Mouse (Mus musculus): ENCODE measurements around the gene Sema5b. TPM values are rescaled to one million over a fixed set of nuclear protein-coding genes. Genes with fewer than 3 reads are reported as not detected.

Sema5b gene
- polyA plus RNA-seq, 1 experiment from 2014 or later = 1.8 TPM

GRCm38 (mm10) chr16:35519245-35519644 is 21.7 kb upstream of the Sema5b start:
- no peaks in the 10 kb centered on the region for H3K36me3 ChIP-seq
- H3K9me3 ChIP-seq (replicated peaks) = no peaks in the 10 kb centered on the region
- H3K4me1 ChIP-seq (replicated peaks) = peaks cover 12% of the 10 kb centered on the region
- 75% methylated on average over 7 of the region's 7 CpGs for WGBS
- H3K4me2 ChIP-seq = no peak overlapping the region
- H3K9ac ChIP-seq = no peak overlapping the region
- H3K27me3 ChIP-seq = no peaks in the 10 kb centered on the region
- H3K27ac ChIP-seq = no peak overlapping the region
- no peak overlapping the region for H3K4me3 ChIP-seq
- no peak for ATAC-seq (replicated peaks; ENCODE audit: insufficient number of reproducible peaks, insufficient read depth, low FRiP score, low read depth)

DNA sequence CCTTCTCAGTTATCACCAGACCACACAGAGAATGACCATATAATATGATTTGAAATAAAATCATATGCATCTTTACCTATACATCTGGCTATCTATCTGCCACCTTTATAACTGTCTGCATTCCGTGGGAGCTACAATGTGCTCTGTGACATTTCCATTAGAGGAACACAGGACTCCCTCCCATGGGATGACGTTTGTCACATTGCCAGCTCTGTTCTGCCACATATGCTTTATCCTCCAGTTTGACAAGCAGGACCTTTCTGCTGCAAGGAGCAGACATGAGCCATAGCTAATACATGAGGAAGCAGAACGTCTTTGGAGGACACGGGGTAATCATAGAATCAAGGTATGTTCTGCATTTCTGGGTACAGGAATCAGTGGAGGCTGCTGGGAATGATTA is 16.7 kb upstream of the Sema5b start:
- H3K36me3 ChIP-seq = no peaks in the 10 kb centered on the region

GRCm38 (mm10) chr16:35534630-35535029 is 6.3 kb upstream of the Sema5b start:
- Histone ChIP-seq H3K27me3 (peaks cover 58% of the 10 kb centered on the region), H3K36me3 (no peaks in the 10 kb centered on the region), H3K9me3 (replicated peaks) (no peaks in the 10 kb centered on the region), H3K4me3 (no peak overlapping the region), H3K4me2 (no peak overlapping the region), H3K4me1 (replicated peaks) (no peaks in the 10 kb centered on the region), H3K27ac (no peak overlapping the region), H3K9ac (no peak overlapping the region)
- ATAC-seq (replicated peaks; ENCODE audit: insufficient number of reproducible peaks, insufficient read depth, low FRiP score, low read depth) = no peak
- 51% methylated on average over 3 of the region's 3 CpGs for WGBS

More for the DNA sequence above, 16.7 kb upstream of the Sema5b start:
- ATAC-seq (replicated peaks; ENCODE audit: insufficient number of reproducible peaks, insufficient read depth, low FRiP score, low read depth) = no peak
- Histone ChIP-seq H3K27ac (no peak overlapping the region), H3K4me2 (no peak overlapping the region), H3K27me3 (0 out of 2 replicates have a peak, but pooled peaks cover 4% of the 10 kb centered on the region), H3K9ac (no peak overlapping the region), H3K9me3 (replicated peaks) (no peaks in the 10 kb centered on the region), H3K4me3 (no peak overlapping the region), H3K4me1 (replicated peaks) (no peaks in the 10 kb centered on the region)
- WGBS = 58% methylated on average over 4 of the region's 4 CpGs

DNA sequence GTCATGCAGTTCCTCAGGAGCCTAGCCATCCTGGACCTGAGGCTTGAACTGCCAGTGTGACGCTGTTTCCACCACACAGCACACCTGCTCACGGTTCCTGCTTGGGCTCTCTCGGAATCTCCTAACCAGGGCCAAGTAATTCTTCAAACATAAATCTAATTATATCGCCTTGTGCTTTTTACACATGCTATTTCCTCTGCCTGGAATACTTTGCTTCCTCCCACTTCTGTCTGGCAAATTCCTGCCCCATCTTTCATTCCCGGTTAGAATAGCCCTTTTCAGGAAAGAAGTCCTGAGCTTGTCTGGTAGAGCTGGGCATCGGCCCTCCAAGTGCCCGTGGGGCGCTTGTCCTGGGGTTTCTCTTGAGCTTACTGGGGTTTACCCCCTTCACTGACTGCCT is 3.3 kb upstream of the Sema5b start:
- Histone ChIP-seq H3K4me2 (no peak overlapping the region), H3K9me3 (replicated peaks) (no peaks in the 10 kb centered on the region), H3K27me3 (peaks cover 75% of the 10 kb centered on the region), H3K27ac (no peak overlapping the region), H3K36me3 (no peaks in the 10 kb centered on the region), H3K4me1 (replicated peaks) (peaks cover 27% of the 10 kb centered on the region), H3K9ac (no peak overlapping the region), H3K4me3 (no peak overlapping the region)
- ATAC-seq (replicated peaks; ENCODE audit: insufficient number of reproducible peaks, insufficient read depth, low FRiP score, low read depth) = no peak
- 59% methylated on average over 8 of the region's 8 CpGs for WGBS

- H3K4me1 ChIP-seq (replicated peaks) = peaks cover 29% of the 10 kb centered on the region
- no peak overlapping the region for H3K9ac ChIP-seq
- H3K9me3 ChIP-seq (replicated peaks) = no peaks in the 10 kb centered on the region
- H3K36me3 ChIP-seq = no peaks in the 10 kb centered on the region
- no peak overlapping the region for H3K4me2 ChIP-seq
- WGBS = 44% methylated on average over 10 of the region's 10 CpGs
- no peak overlapping the region for H3K4me3 ChIP-seq
- peaks cover 78% of the 10 kb centered on the region for H3K27me3 ChIP-seq
- ATAC-seq (replicated peaks; ENCODE audit: insufficient number of reproducible peaks, insufficient read depth, low FRiP score, low read depth) = no peak
- H3K27ac ChIP-seq = no peak overlapping the region
Observed at GRCm38 (mm10) chr16:35539041-35539440, 1.9 kb upstream of the Sema5b start.

DNA sequence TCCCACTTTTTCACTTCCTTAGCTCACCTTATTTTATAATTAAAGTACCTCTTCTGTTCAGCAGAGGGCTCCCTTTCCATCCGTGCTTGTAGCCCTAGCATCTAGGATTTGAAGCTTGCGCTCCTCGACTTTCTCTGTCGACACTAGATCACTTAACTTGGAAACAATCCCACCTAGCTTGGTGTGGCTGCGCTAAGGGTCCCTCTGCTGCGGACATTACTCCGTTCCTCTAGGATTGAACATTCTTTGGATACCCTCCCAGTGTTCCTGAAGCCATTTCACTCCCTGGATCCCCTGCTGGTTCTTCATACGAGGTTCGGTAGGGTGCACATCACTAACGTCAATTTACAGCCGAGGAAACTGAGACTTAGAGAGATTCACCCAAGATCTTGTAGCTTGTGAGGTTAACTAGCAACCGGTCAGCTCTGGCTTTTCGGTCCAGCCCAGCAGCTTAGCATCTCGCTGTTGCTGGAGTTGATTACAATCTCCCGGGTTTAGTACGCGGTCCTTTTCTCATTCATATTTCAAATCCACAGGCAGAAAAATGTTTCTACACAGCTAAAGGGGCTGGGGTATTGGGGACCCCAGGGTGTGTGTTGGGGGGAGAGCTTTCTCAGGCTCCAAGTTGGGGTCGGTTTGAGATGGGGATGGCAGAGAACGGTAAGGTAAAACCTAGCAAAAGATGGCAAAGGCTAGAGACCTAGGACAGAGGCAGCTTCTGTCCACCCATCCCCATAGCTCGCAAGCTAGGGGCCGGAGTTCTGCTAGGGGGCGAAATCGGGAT is 420 bp upstream of the Sema5b start:
- Histone ChIP-seq H3K27ac (no peak overlapping the region), H3K36me3 (no peaks in the 10 kb centered on the region), H3K4me3 (peak overlapping the region; percentile 68), H3K9me3 (replicated peaks) (no peaks in the 10 kb centered on the region), H3K4me2 (peak overlapping the region; percentile 95), H3K27me3 (peaks cover 82% of the 10 kb centered on the region), H3K9ac (peak overlapping the region; percentile 60), H3K4me1 (replicated peaks) (peaks cover 29% of the 10 kb centered on the region)
- no peak for ATAC-seq (replicated peaks; ENCODE audit: insufficient number of reproducible peaks, insufficient read depth, low FRiP score, low read depth)
- WGBS = 1% methylated on average over 23 of the region's 23 CpGs

DNA sequence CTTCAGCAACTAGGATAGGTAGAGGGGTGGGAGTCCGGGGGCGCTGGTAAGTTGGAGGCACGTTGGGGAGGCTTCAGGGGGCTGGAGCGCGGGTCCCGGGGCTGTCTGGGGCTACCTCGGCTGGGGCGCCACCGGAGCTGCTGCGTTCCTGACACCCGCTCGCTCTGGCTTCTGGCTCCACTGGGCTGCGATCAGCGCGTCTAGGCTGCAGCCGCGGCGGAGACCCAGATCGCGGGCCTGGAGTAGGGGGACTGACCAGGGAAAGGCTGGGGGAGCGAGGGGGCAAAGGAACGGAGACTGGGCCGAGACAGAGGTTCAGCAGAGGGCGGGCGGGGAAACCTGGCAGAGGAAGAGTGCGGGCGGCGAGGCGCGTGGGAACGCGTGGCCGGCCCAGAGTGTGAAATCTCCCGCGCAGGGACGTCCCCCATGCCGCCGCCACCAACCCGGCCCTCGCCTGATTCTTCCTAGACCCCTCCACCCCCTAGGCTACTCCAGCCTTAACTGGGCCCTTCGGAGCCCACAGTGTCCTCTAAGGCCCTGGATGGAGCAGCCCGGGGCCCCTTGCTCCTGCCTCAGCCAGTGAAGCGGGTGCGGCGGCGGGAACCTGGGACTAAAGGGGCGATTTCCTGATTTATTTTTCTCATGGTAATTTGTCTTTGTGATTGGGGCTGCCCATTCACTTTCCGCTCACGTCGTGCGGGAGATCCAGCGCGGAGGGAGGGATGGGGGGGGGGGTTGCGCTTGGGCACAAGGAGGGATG is 896 bp downstream of the Sema5b start:
- H3K4me1 ChIP-seq (replicated peaks) = peaks cover 29% of the 10 kb centered on the region
- no peaks in the 10 kb centered on the region for H3K9me3 ChIP-seq (replicated peaks)
- no peak overlapping the region for H3K27ac ChIP-seq
- no peaks in the 10 kb centered on the region for H3K36me3 ChIP-seq
- H3K4me2 ChIP-seq = peak overlapping the region; percentile 95
- H3K27me3 ChIP-seq = peaks cover 79% of the 10 kb centered on the region
- H3K9ac ChIP-seq = peak overlapping the region; percentile 60
- H3K4me3 ChIP-seq = peak overlapping the region; percentile 68
- WGBS = under 1% methylated on average over 53 of the region's 54 CpGs
- ATAC-seq (replicated peaks; ENCODE audit: insufficient number of reproducible peaks, insufficient read depth, low FRiP score, low read depth) = 0 out of 2 replicates have a peak, but pooled peaks have one; percentile 8

GRCm38 (mm10) chr16:35542421-35542780 is 1.5 kb downstream of the Sema5b start:
- H3K27ac ChIP-seq = no peak overlapping the region
- H3K4me3 ChIP-seq = peak overlapping the region; percentile 68
- ATAC-seq (replicated peaks; ENCODE audit: insufficient number of reproducible peaks, insufficient read depth, low FRiP score, low read depth) = no peak
- peaks cover 74% of the 10 kb centered on the region for H3K27me3 ChIP-seq
- peak overlapping the region; percentile 60; the same call in 1 of the 2 replicates for H3K9ac ChIP-seq
- H3K9me3 ChIP-seq (replicated peaks) = no peaks in the 10 kb centered on the region
- H3K4me2 ChIP-seq = peak overlapping the region; percentile 95
- WGBS = 3% methylated on average over 27 of the region's 27 CpGs
- H3K36me3 ChIP-seq = no peaks in the 10 kb centered on the region
- peaks cover 31% of the 10 kb centered on the region for H3K4me1 ChIP-seq (replicated peaks)

DNA sequence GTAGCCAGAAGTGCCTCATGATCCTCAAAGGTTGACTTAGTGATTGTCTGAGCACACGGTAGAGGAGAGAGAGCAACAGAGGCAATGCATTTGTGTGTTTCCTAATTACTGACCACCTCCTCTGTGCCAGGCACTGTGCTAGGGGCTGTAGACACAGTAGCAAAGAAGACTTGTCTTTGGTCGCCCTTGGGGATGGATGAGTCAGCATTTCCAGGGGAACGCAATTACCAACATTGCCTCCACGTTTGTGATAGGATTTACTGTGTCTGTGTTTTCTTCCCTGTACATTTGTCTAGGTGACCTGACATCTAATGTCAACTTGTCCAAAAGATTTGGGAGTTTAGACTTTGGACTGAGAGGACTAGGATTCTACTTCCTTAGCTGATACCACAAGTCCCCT is 4.8 kb downstream of the Sema5b start:
- H3K9ac ChIP-seq = no peak overlapping the region
- peaks cover 23% of the 10 kb centered on the region for H3K4me1 ChIP-seq (replicated peaks)
- WGBS = 70% methylated on average over 4 of the region's 4 CpGs
- H3K27me3 ChIP-seq = peaks cover 45% of the 10 kb centered on the region
- ATAC-seq (replicated peaks; ENCODE audit: insufficient number of reproducible peaks, insufficient read depth, low FRiP score, low read depth) = no peak
- H3K4me2 ChIP-seq = no peak overlapping the region
- H3K27ac ChIP-seq = no peak overlapping the region
- H3K4me3 ChIP-seq = no peak overlapping the region
- no peaks in the 10 kb centered on the region for H3K9me3 ChIP-seq (replicated peaks)
- H3K36me3 ChIP-seq = no peaks in the 10 kb centered on the region

GRCm38 (mm10) chr16:35547966-35548365 is 7.0 kb downstream of the Sema5b start:
- Histone ChIP-seq H3K4me2 (no peak overlapping the region), H3K27me3 (peaks cover 23% of the 10 kb centered on the region), H3K9me3 (replicated peaks) (no peaks in the 10 kb centered on the region), H3K4me3 (no peak overlapping the region), H3K36me3 (no peaks in the 10 kb centered on the region), H3K27ac (no peak overlapping the region), H3K9ac (no peak overlapping the region), H3K4me1 (replicated peaks) (peaks cover 2% of the 10 kb centered on the region; the same call in 1 of the 2 replicates)
- ATAC-seq (replicated peaks; ENCODE audit: insufficient number of reproducible peaks, insufficient read depth, low FRiP score, low read depth) = no peak

DNA sequence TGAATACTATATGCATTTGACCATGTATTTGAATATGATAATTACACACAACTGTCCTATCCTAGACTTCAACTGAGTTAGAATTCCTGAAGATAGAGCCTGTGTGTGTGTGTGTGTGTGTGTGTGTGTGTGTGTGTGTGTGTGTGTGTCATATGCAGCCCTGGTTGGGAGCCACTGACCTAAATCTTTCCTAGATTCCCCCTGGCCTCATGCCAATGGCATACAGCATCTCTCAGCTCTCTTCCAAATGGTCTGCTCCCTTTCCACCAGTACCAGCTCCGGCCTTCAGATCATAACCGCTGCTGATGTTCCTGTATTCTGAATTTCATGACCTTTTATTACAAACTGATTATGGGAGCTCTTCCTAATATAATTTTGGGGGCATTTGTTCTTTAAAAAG is 8.4 kb downstream of the Sema5b start:
- 93% methylated on average over 2 of the region's 2 CpGs for WGBS
- H3K9me3 ChIP-seq (replicated peaks) = no peaks in the 10 kb centered on the region
- no peak overlapping the region for H3K9ac ChIP-seq
- H3K4me3 ChIP-seq = no peak overlapping the region
- H3K4me2 ChIP-seq = no peak overlapping the region
- peaks cover 12% of the 10 kb centered on the region; the same call in 1 of the 2 replicates for H3K27me3 ChIP-seq
- no peak overlapping the region for H3K27ac ChIP-seq
- ATAC-seq (replicated peaks; ENCODE audit: insufficient number of reproducible peaks, insufficient read depth, low FRiP score, low read depth) = no peak
- H3K4me1 ChIP-seq (replicated peaks) = peaks cover 2% of the 10 kb centered on the region; the same call in 1 of the 2 replicates
- H3K36me3 ChIP-seq = no peaks in the 10 kb centered on the region
